Mouse (Mus musculus) midbrain, embryonic 13.5 days (tissue): ENCODE results near the gene Olfr281. TPM values are rescaled to one million over a fixed set of nuclear protein-coding genes. Genes with fewer than 3 reads are reported as not detected.

Source experiments
- ATAC-seq: fragments of 200-750 bp; cut with Nextera tagmentation; 2 replicates; pipeline ENCODE4 v1.8.0; 2017; ENCODE audit warnings: mild to moderate bottlenecking, moderate TSS enrichment, moderate library complexity
- H3K27ac ChIP-seq: fragments of 300-500 bp; sonication (generic); 2 replicates; pipeline ENCODE4 v1.5.1; 2015; ENCODE audit warnings: inconsistent platforms, mild to moderate bottlenecking, moderate library complexity
- H3K27me3 ChIP-seq: fragments of 300-500 bp; sonication (generic); 2 replicates; pipeline ENCODE4 v1.6.1; 2015; ENCODE audit warnings: mild to moderate bottlenecking, inconsistent platforms
- H3K36me3 ChIP-seq: fragments of 300-500 bp; sonication (generic); 2 replicates; pipeline ENCODE4 v1.6.1; 2015; ENCODE audit warnings: mild to moderate bottlenecking, inconsistent platforms
- H3K4me1 ChIP-seq: fragments of 300-500 bp; sonication (generic); replicated peaks from 2 replicates; pipeline ENCODE4 v1.6.1; 2015; ENCODE audit warnings: inconsistent platforms
- H3K4me2 ChIP-seq: fragments of 300-500 bp; sonication (generic); replicated peaks from 2 replicates; pipeline ENCODE4 v1.6.1; 2015; ENCODE audit warnings: moderate library complexity, mild to moderate bottlenecking, inconsistent platforms
- H3K4me3 ChIP-seq: fragments of 300-500 bp; sonication (generic); replicated peaks from 2 replicates; pipeline ENCODE4 v1.5.1; 2015; ENCODE audit warnings: mild to moderate bottlenecking, inconsistent platforms
- H3K9ac ChIP-seq: fragments of 300-500 bp; sonication (generic); replicated peaks from 2 replicates; pipeline ENCODE4 v1.6.1; 2015; ENCODE audit warnings: mild to moderate bottlenecking, inconsistent platforms
- H3K9me3 ChIP-seq: fragments of 300-500 bp; sonication (generic); 2 replicates; pipeline ENCODE4 v1.6.1; 2016; ENCODE audit warnings: mild to moderate bottlenecking, inconsistent platforms
- WGBS: fragments of 180-500 bp; shearing (Covaris S2); methylation state at CpG from one replicate; pipeline ENCODE4 v1.1.7; 2015; 5-methylcytosine and 5-hydroxymethylcytosine counted together
- polyA plus RNA-seq: library from polyadenylated mRNA; unstranded; fragments of >200 nt; fragmentation: Nextera tagmentation; extraction: Ambion mirVana; gene quantifications from 2 replicates; pipeline ENCODE4 v1.2.1, GENCODE M21; 2015

Olfr281 gene
- polyA plus RNA-seq, 1 experiment from 2014 or later = not detected

DNA sequence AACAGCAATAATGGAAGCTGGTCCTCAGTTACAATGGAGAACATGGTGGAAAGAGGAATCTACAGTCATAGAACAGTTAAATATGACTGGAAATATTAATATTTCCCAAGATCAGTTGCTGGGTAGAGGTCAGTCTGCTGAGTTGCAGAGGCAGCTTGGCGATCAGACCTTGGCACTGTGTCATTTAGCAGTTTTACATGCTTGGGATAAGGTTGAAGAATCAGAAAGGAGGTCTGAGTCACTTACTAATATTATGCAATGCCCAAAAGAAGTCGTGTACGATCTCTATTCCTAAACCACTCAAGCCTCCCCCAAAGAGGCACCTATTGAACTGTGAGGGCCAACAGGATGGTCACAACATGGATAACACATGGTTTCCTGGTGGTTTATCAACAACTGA is 7.8 kb upstream of the Olfr281 start:
- WGBS = 89% methylated on average over 3 of the region's 3 CpGs
- Histone ChIP-seq H3K36me3 (no peaks in the 10 kb centered on the region), H3K4me2 (no peak overlapping the region), H3K27ac (no peak overlapping the region), H3K9ac (no peak overlapping the region), H3K9me3 (no peaks in the 10 kb centered on the region), H3K4me3 (no peak overlapping the region), H3K4me1 (no peaks in the 10 kb centered on the region), H3K27me3 (no peaks in the 10 kb centered on the region)
- no peak for ATAC-seq

- Histone ChIP-seq H3K4me1 (no peaks in the 10 kb centered on the region), H3K9me3 (no peaks in the 10 kb centered on the region), H3K27ac (no peak overlapping the region), H3K4me2 (no peak overlapping the region), H3K9ac (no peak overlapping the region), H3K36me3 (no peaks in the 10 kb centered on the region), H3K4me3 (no peak overlapping the region), H3K27me3 (no peaks in the 10 kb centered on the region)
- 62% methylated on average over 4 of the region's 4 CpGs for WGBS
- ATAC-seq = no peak
Observed at GRCm38 (mm10) chr15:98448521-98448920, 3.9 kb upstream of the Olfr281 start.

DNA sequence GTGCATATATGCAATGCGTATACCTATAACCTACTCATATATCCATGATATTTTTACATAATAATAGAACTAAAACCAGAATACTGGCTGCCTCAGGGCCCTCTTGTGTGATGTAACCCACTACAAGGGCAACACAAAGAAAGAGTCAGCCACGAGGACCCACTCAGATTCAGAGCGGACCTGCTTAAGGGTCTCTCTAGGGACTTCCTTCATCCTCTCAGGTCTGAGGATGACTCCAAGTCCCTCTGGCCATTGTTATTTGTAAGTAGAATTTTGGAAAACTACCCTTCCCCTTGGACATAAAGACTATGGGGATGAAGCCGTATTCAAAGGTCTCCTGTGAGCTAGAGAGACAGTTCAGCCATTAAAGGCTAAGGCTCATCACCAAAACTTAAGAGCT is 17.2 kb downstream of the Olfr281 start, which contains the start of gene OR5BS1P:
OR5BS1P (plus strand) TSS at position 301 of the 400 bp plus-strand sequence.
- no peaks in the 10 kb centered on the region for H3K4me1 ChIP-seq
- H3K9ac ChIP-seq = no peak within 1 kb of the TSS
- no peak within 1 kb of the TSS for H3K4me2 ChIP-seq
- no peak for ATAC-seq
- H3K27ac ChIP-seq = no peak within 1 kb of the TSS
- H3K9me3 ChIP-seq = 0 out of 2 replicates have a peak, but pooled peaks cover 2% of the 10 kb centered on the region
- no peaks in the 10 kb centered on the region for H3K27me3 ChIP-seq
- H3K4me3 ChIP-seq = no peak within 1 kb of the TSS
- H3K36me3 ChIP-seq = no peaks in the 10 kb centered on the region
- WGBS = 88% methylated on average over 4 of the region's 4 CpGs

DNA sequence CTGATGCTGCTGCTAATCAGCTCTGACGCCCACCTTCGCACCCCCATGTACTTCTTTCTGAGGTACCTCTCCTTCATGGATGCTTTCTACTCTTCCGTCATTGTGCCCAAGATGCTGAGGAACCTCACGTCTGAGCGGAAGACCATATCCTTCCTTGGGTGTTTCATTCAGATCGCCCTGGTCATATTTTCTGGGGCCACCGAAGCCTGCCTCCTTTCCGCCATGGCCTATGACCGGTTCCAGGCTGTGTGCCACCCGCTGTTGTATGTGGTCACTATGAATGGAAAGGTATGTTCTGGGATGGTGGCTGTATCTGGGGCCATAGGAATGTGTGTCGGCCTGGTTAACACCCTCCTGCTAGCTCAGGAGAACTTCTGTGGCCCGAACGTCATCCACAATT is 19.2 kb downstream of the Olfr281 start:
- no peaks in the 10 kb centered on the region for H3K4me1 ChIP-seq
- no peaks in the 10 kb centered on the region for H3K36me3 ChIP-seq
- no peak overlapping the region for H3K4me3 ChIP-seq
- H3K9ac ChIP-seq = no peak overlapping the region
- no peak for ATAC-seq
- no peak overlapping the region for H3K4me2 ChIP-seq
- H3K9me3 ChIP-seq = 0 out of 2 replicates have a peak, but pooled peaks cover 2% of the 10 kb centered on the region
- WGBS = 92% methylated on average over 13 of the region's 13 CpGs
- H3K27me3 ChIP-seq = no peaks in the 10 kb centered on the region
- H3K27ac ChIP-seq = no peak overlapping the region

- H3K36me3 ChIP-seq = no peaks in the 10 kb centered on the region
- no peak overlapping the region for H3K4me3 ChIP-seq
- no peak overlapping the region for H3K27ac ChIP-seq
- no peak overlapping the region for H3K4me2 ChIP-seq
- no peak overlapping the region for H3K9ac ChIP-seq
- no peak for ATAC-seq
- H3K4me1 ChIP-seq = no peaks in the 10 kb centered on the region
- H3K27me3 ChIP-seq = no peaks in the 10 kb centered on the region
- H3K9me3 ChIP-seq = no peaks in the 10 kb centered on the region
- 77% methylated on average over 10 of the region's 10 CpGs for WGBS
Observed at GRCm38 (mm10) chr15:98474958-98475357, 22.6 kb downstream of the Olfr281 start.

DNA sequence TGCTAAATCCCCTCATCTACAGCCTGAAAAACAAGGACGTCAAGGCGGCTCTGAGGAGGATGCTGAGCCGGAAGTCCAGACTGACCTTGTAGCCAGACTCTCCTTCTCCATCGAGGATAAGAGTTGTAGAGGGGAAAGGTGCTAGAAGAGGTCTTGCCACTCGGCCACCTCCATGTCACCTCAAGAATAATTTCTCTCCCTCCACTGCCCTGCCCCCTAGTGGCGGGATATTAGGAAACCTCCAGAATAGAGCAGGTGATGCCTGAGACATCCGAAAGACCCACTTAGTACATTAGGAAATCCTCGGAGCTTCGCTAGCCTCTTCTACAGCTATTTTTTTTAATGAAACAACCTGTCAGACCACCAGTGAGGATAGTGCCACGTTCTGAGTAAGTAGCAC is 23.0 kb downstream of the Olfr281 start:
- ATAC-seq = no peak
- Histone ChIP-seq H3K9me3 (no peaks in the 10 kb centered on the region), H3K36me3 (no peaks in the 10 kb centered on the region), H3K9ac (no peak overlapping the region), H3K4me3 (no peak overlapping the region), H3K4me2 (no peak overlapping the region), H3K27ac (no peak overlapping the region), H3K27me3 (no peaks in the 10 kb centered on the region), H3K4me1 (no peaks in the 10 kb centered on the region)
- WGBS = 53% methylated on average over 10 of the region's 10 CpGs

DNA sequence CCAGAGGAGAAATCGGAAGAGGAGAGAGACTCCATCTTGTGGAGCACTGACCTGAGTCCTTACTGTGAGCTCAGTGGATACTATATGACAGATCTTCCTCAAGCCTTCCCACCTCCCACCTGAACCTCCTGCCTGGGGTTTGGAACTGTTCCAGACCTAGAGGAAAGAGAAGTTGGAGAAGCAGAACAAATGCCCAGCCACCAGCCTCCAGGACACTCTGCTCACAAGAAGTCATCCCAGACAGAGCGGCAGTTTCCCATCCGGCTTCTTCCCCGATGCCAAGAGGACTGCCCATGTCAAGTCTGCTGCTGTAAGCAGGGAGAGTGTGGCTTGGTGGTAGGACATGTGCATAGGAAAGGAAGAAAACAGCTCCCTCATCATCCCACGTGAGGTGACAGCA is 23.9 kb downstream of the Olfr281 start:
- no peak overlapping the region for H3K27ac ChIP-seq
- H3K4me1 ChIP-seq = no peaks in the 10 kb centered on the region
- no peak for ATAC-seq
- H3K36me3 ChIP-seq = no peaks in the 10 kb centered on the region
- H3K4me3 ChIP-seq = no peak overlapping the region
- H3K4me2 ChIP-seq = no peak overlapping the region
- 79% methylated on average over 5 of the region's 5 CpGs for WGBS
- no peaks in the 10 kb centered on the region for H3K27me3 ChIP-seq
- no peaks in the 10 kb centered on the region for H3K9me3 ChIP-seq
- H3K9ac ChIP-seq = no peak overlapping the region

DNA sequence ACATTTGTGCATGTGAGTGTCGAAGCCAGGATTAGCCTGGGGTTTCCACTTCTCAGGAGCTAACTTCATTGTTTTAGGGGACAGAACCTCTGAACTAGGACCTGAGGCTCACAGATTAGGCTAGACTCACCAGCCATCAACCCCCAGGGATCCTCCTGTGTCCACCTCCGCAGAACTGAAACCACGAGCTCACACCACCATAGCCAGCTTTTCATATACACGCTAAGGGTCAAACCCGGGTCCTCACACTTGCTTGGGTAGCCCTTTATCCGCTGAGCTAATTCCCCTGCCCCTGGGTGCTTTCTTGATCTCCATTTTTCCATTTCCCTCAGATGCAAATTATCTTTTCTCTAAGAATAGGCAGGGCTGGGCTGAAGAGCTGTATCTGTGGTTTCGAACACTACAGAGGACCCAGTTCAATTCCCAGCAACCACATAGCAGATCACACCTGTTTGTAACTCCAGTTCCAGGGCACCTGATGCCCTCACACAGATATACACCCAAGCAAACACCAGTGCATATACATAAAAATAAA is 27.2 kb downstream of the Olfr281 start:
- no peaks in the 10 kb centered on the region for H3K9me3 ChIP-seq
- H3K27me3 ChIP-seq = no peaks in the 10 kb centered on the region
- H3K9ac ChIP-seq = no peak overlapping the region
- no peak for ATAC-seq
- H3K36me3 ChIP-seq = no peaks in the 10 kb centered on the region
- H3K27ac ChIP-seq = no peak overlapping the region
- H3K4me1 ChIP-seq = no peaks in the 10 kb centered on the region
- no peak overlapping the region for H3K4me3 ChIP-seq
- 66% methylated on average over 7 of the region's 7 CpGs for WGBS
- H3K4me2 ChIP-seq = no peak overlapping the region

DNA sequence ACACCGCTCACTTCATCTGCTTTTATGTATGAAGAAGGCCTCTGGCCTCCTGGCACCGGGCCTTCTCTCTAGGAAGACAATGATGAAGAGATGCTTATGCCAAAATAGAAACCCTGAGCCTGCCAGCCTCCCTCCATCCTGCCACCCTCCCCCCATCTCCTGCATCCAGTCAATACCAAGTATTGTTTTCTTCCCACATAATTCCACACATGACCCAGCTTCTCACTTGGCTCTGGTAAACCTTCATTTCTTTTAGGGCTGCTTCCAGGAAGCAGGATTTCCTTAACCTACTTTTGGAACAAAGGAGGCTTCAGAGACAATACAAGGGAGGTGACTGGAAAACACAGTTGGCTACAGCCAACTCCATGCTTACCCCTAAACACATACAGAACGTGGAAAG is 30.3 kb downstream of the Olfr281 start, which contains the start of gene Lalba:
Lalba (minus strand) TSS at position 21 of the 400 bp plus-strand sequence.
- Histone ChIP-seq H3K27ac (no peak within 1 kb of the TSS), H3K9me3 (no peaks in the 10 kb centered on the region), H3K4me1 (no peaks in the 10 kb centered on the region), H3K27me3 (no peaks in the 10 kb centered on the region), H3K4me2 (no peak within 1 kb of the TSS), H3K9ac (no peak within 1 kb of the TSS), H3K36me3 (no peaks in the 10 kb centered on the region), H3K4me3 (no peak within 1 kb of the TSS)
- no peak for ATAC-seq
- 68% methylated on average over 3 of the region's 3 CpGs for WGBS

- no peak overlapping the region for H3K4me3 ChIP-seq
- no peaks in the 10 kb centered on the region for H3K27me3 ChIP-seq
- H3K36me3 ChIP-seq = no peaks in the 10 kb centered on the region
- no peak overlapping the region for H3K9ac ChIP-seq
- H3K9me3 ChIP-seq = 0 out of 2 replicates have a peak, but pooled peaks cover 3% of the 10 kb centered on the region
- H3K27ac ChIP-seq = no peak overlapping the region
- no peaks in the 10 kb centered on the region for H3K4me1 ChIP-seq
- ATAC-seq = no peak
- 83% methylated on average over 18 of the region's 18 CpGs for WGBS
- H3K4me2 ChIP-seq = no peak overlapping the region
Observed at GRCm38 (mm10) chr15:98483907-98484886, 31.8 kb downstream of the Olfr281 start.

- no peak overlapping the region for H3K4me3 ChIP-seq
- no peaks in the 10 kb centered on the region for H3K27me3 ChIP-seq
- WGBS = 95% methylated on average over 8 of the region's 8 CpGs
- no peak overlapping the region for H3K27ac ChIP-seq
- H3K9me3 ChIP-seq = 0 out of 2 replicates have a peak, but pooled peaks cover 3% of the 10 kb centered on the region
- no peak for ATAC-seq
- H3K4me2 ChIP-seq = no peak overlapping the region
- no peak overlapping the region for H3K9ac ChIP-seq
- H3K36me3 ChIP-seq = no peaks in the 10 kb centered on the region
- no peaks in the 10 kb centered on the region for H3K4me1 ChIP-seq
Observed at GRCm38 (mm10) chr15:98486433-98487021, 34.1 kb downstream of the Olfr281 start.

DNA sequence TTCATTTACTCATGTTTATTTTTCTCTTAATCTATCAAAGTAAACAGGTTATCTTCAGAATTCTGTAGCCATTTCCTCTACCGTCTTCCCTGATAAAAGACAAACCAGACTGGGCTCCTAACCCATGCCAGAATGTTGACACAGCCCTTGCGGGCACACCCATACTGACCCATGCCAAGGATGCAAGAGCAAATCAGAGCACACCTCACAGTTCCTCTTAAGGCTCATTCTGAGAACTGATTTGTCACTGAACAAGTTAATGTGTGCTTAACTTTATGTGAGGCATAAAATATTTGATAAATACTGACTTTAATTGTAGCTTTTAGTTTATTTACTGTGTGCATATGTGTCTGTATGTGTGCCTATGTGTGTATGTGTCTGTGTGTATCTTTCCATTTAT is 38.9 kb downstream of the Olfr281 start:
- Histone ChIP-seq H3K4me2 (no peak overlapping the region), H3K36me3 (no peaks in the 10 kb centered on the region), H3K27me3 (no peaks in the 10 kb centered on the region), H3K9ac (no peak overlapping the region), H3K9me3 (0 out of 2 replicates have a peak, but pooled peaks cover 3% of the 10 kb centered on the region), H3K27ac (no peak overlapping the region), H3K4me3 (no peak overlapping the region), H3K4me1 (no peaks in the 10 kb centered on the region)
- 87% methylated on average over 2 of the region's 2 CpGs for WGBS
- ATAC-seq = no peak
